ENCODE assay signal across 13 mouse cellular contexts in genomic region chr10:25291053-25291452, GRCm38 (mm10). TPM values are rescaled to one million over a fixed set of nuclear protein-coding genes. Genes with fewer than 3 reads are reported as not detected.
DNase-seq lines count a peak whose midpoint lies in the region; ATAC-seq and TF ChIP-seq lines count a peak whose summit lies in the region.
"Had no signal": no experiment of that assay in that cellular context is flagged by ENCODE, and none has a peak within 500 bp of the region (broad histone marks: within the 10 kb centered on the region; RNA-seq: fewer than 3 reads in every experiment).

No protein-coding gene starts in this region.

- DNase-seq in heart, adult 18-20 months: peak; percentile 78 to 91
- DNase-seq in heart, adult 2 months: peak; percentile 76 to 85
- DNase-seq in left cerebral cortex, adult 11 months (ENCODE audit: low spot score): no peak
- no peak for DNase-seq in frontal cortex, postnatal 10 days (ENCODE audit: low spot score in 2 of 2)
- DNase-seq: adrenal gland, postnatal 10 days; cerebellum, postnatal 14 days had no signal

- H3K9me3 ChIP-seq in heart, embryonic 11.5 days (replicated peaks; ENCODE audit: control insufficient read depth, low read length): no peaks in the 10 kb centered on the region
- H3K9me3 ChIP-seq in kidney, embryonic 16.5 days (ENCODE audit: low read length): no peaks in the 10 kb centered on the region
- no peaks in the 10 kb centered on the region for H3K9me3 ChIP-seq in midbrain, embryonic 15.5 days
- H3K9me3 ChIP-seq: limb, embryonic 12.5 days; midbrain, embryonic 12.5 days had no signal

- no peak overlapping the region for H3K9ac ChIP-seq in heart, embryonic 11.5 days (ENCODE audit: low read depth, low read length)
- no peak overlapping the region for H3K9ac ChIP-seq in heart, adult 2 months (ENCODE audit: low read depth, low read length)
- no peak overlapping the region for H3K9ac ChIP-seq in kidney, embryonic 16.5 days (replicated peaks; ENCODE audit: low read length)
- H3K9ac ChIP-seq in midbrain, embryonic 15.5 days: no peak overlapping the region
- H3K9ac ChIP-seq: limb, embryonic 12.5 days; midbrain, embryonic 12.5 days had no signal

- H3K27me3 ChIP-seq in heart, embryonic 11.5 days (ENCODE audit: control insufficient read depth, insufficient read depth, low read length): no peaks in the 10 kb centered on the region
- H3K27me3 ChIP-seq in heart, adult 2 months (ENCODE audit: control insufficient read depth, insufficient read depth, low read length): no peaks in the 10 kb centered on the region
- no peaks in the 10 kb centered on the region for H3K27me3 ChIP-seq in kidney, embryonic 16.5 days (ENCODE audit: insufficient read depth, low read length)
- no peaks in the 10 kb centered on the region for H3K27me3 ChIP-seq in myocyte (ENCODE audit: control insufficient read depth, insufficient read depth, insufficient read length)
- H3K27me3 ChIP-seq in midbrain, embryonic 15.5 days (replicated peaks): no peaks in the 10 kb centered on the region
- H3K27me3 ChIP-seq: CH12.LX; limb, embryonic 12.5 days; midbrain, embryonic 12.5 days had no signal

- 58% methylated on average over 4 of the region's 4 CpGs for WGBS in heart, embryonic 11.5 days (ENCODE audit: insufficient replicate concordance)
- 38% methylated on average over 4 of the region's 4 CpGs for WGBS in heart, adult 2 months
- WGBS in kidney, embryonic 16.5 days: 88% methylated on average over 4 of the region's 4 CpGs
- WGBS in midbrain, embryonic 15.5 days: 84% methylated on average over 4 of the region's 4 CpGs

- TF ChIP-seq CTCF in heart, adult 2 months (IDR thresholded peaks at IDR 0.05): no peak

- H3K79me2 ChIP-seq in heart, adult 2 months (replicated peaks; ENCODE audit: control insufficient read depth, insufficient read depth, low read length): no peaks in the 10 kb centered on the region; the same call in 1 of the 2 replicates
- H3K79me2 ChIP-seq in myocyte (ENCODE audit: control insufficient read depth, insufficient read depth): no peaks in the 10 kb centered on the region

- H3ac ChIP-seq in myocyte (ENCODE audit: control insufficient read depth, insufficient read length): no peak overlapping the region

- peak; percentile 93; the same call in 1 of the 2 replicates for TF ChIP-seq EP300 in heart, adult 2 months (IDR thresholded peaks at IDR 0.05; ENCODE audit: insufficient read depth, low read depth, low read length)

- intact Hi-C loops in heart, adult 2 months (cut with DNase I): no loop called here

- H3K36me3 ChIP-seq in heart, embryonic 11.5 days (ENCODE audit: control insufficient read depth, insufficient read depth, low read length): no peaks in the 10 kb centered on the region
- 0 out of 2 replicates have a peak, but pooled peaks cover 2% of the 10 kb centered on the region for H3K36me3 ChIP-seq in heart, adult 2 months (ENCODE audit: control insufficient read depth, insufficient read depth, low read length)
- no peaks in the 10 kb centered on the region for H3K36me3 ChIP-seq in kidney, embryonic 16.5 days (ENCODE audit: insufficient read depth, low read length)
- no peaks in the 10 kb centered on the region for H3K36me3 ChIP-seq in myocyte (ENCODE audit: control insufficient read depth, insufficient read depth)
- no peaks in the 10 kb centered on the region for H3K36me3 ChIP-seq in midbrain, embryonic 15.5 days (replicated peaks)
- H3K36me3 ChIP-seq: midbrain, embryonic 12.5 days had no signal

- no peak overlapping the region for H3K4me2 ChIP-seq in heart, embryonic 11.5 days
- no peak overlapping the region for H3K4me2 ChIP-seq in kidney, embryonic 16.5 days (replicated peaks; ENCODE audit: low read depth, low read length)
- H3K4me2 ChIP-seq in myocyte (ENCODE audit: low read depth): peak overlapping the region; percentile 14
- no peak overlapping the region for H3K4me2 ChIP-seq in midbrain, embryonic 15.5 days
- H3K4me2 ChIP-seq: limb, embryonic 12.5 days; midbrain, embryonic 12.5 days had no signal

- H3K4me3 ChIP-seq in heart, embryonic 11.5 days (ENCODE audit: low read depth, low read length): no peak overlapping the region
- no peak overlapping the region for H3K4me3 ChIP-seq in heart, adult 2 months
- H3K4me3 ChIP-seq in kidney, embryonic 16.5 days (ENCODE audit: low read length): no peak overlapping the region
- H3K4me3 ChIP-seq in myocyte: no peak overlapping the region
- H3K4me3 ChIP-seq in midbrain, embryonic 15.5 days: no peak overlapping the region
- H3K4me3 ChIP-seq: limb, embryonic 12.5 days; midbrain, embryonic 12.5 days had no signal

- H3K4me1 ChIP-seq in heart, embryonic 11.5 days (ENCODE audit: control insufficient read depth, insufficient read depth, low read length): no peaks in the 10 kb centered on the region
- H3K4me1 ChIP-seq in heart, adult 2 months (ENCODE audit: control insufficient read depth, insufficient read depth, low read length): peaks cover 6% of the 10 kb centered on the region
- H3K4me1 ChIP-seq in kidney, embryonic 16.5 days (ENCODE audit: insufficient read depth, low read length): peaks cover 6% of the 10 kb centered on the region
- no peaks in the 10 kb centered on the region for H3K4me1 ChIP-seq in midbrain, embryonic 15.5 days
- H3K4me1 ChIP-seq: limb, embryonic 12.5 days; midbrain, embryonic 12.5 days had no signal

- TF ChIP-seq POLR2A in heart, adult 2 months (IDR thresholded peaks at IDR 0.05; ENCODE audit: insufficient read depth, low read depth, low read length): 0 out of 2 replicates have a peak, but pooled peaks have one; percentile 5
- TF ChIP-seq POLR2A in myocyte (IDR thresholded peaks at IDR 0.05; ENCODE audit: insufficient read length, low read depth): no peak

- no peak for ATAC-seq in heart, embryonic 11.5 days (replicated peaks; ENCODE audit: insufficient number of reproducible peaks, low FRiP score, low TSS enrichment)
- ATAC-seq in kidney, embryonic 16.5 days (ENCODE audit: low FRiP score, low TSS enrichment): 0 out of 2 replicates have a peak, but pooled peaks have one; percentile 54
- ATAC-seq in midbrain, embryonic 15.5 days (replicated peaks): no peak

- no peak overlapping the region for H3K27ac ChIP-seq in heart, embryonic 11.5 days (ENCODE audit: low read depth, low read length)
- peak overlapping the region; percentile 50 for H3K27ac ChIP-seq in heart, adult 2 months
- H3K27ac ChIP-seq in kidney, embryonic 16.5 days (ENCODE audit: low read length): no peak overlapping the region
- no peak overlapping the region for H3K27ac ChIP-seq in midbrain, embryonic 15.5 days
- H3K27ac ChIP-seq: limb, embryonic 12.5 days; midbrain, embryonic 12.5 days had no signal

TF ChIP-seq in myocyte, 11 proteins besides CTCF, POLR2A, EP300 and RAD21:
- TF ChIP-seq MAX (IDR thresholded peaks at IDR 0.05; ENCODE audit: low read depth): no peak

RNA-seq across cellular contexts. Expression of gene Akap7, which starts 16.6 kb away (rescaled TPM):
- total RNA-seq in heart, adult 18-20 months (2021): 10 to 100 TPM; 52.6 to 62.5 TPM
- polyA plus RNA-seq in heart, embryonic 11.5 days (2014; fragmentation: Nextera tagmentation; extraction: Ambion mirVana): 28.5 and 31.7 TPM in 2 replicates
- 10 to 100 TPM; 56.2 to 59.1 TPM for total RNA-seq in heart, adult 2 months (2021)
- 17.2 and 31.1 TPM in 2 replicates for polyA plus RNA-seq in heart, adult 2 months (2012; rRNA removed)
- polyA plus RNA-seq in kidney, embryonic 16.5 days (2015; fragmentation: Nextera tagmentation; extraction: Ambion mirVana): 12.6 and 18.9 TPM in 2 replicates
- 9.0 TPM for polyA plus RNA-seq in myocyte (2012; fragmentation: generic; extraction: Trizol)
- 38.5 and 42.4 TPM in 2 replicates for polyA plus RNA-seq in midbrain, embryonic 15.5 days (2015; fragmentation: Nextera tagmentation; extraction: Ambion mirVana)

Comparison
In these comparisons a context has a peak if more than half of its experiments do, and no peak if none do; other contexts are left out.
1. DNase-seq: peak in heart, adult 18-20 months (2 of 2) and heart, adult 2 months (2 of 2); none in left cerebral cortex, adult 11 months (single experiment) and frontal cortex, postnatal 10 days (0 of 2).